Mouse (Mus musculus) right cerebral cortex, postnatal 10 days (tissue): ENCODE data around the gene Tas2r123.

Experiments
- DNase-seq, 2 experiments: peaks; one replicate each; pipeline ENCODE4 v3.0.0; 2021; ENCODE audit warnings: low spot score in 2 of 2

Gene Tas2r123

GRCm38 (mm10) chr6:132846842-132847241, at the start of gene Tas2r123:
Tas2r123 (plus strand) TSS chr6:132847142.
- no peak for DNase-seq

GRCm38 (mm10) chr6:132802518-132802917, 44.4 kb upstream of the Tas2r123 start, which contains the start of gene Tas2r117:
Tas2r117 (plus strand) TSS chr6:132802818.
- DNase-seq: no peak

GRCm38 (mm10) chr6:132855138-132855537, 8.2 kb downstream of the Tas2r123 start, which contains the start of gene Tas2r116:
Tas2r116 (plus strand) TSS chr6:132855438.
- no peak for DNase-seq

- no peak for DNase-seq
Observed at GRCm38 (mm10) chr6:132867708-132868107, 20.8 kb downstream of the Tas2r123 start, which contains the start of gene Tas2r110. Tas2r110 (plus strand) TSS chr6:132868008.

GRCm38 (mm10) chr6:132892711-132893110, 45.8 kb downstream of the Tas2r123 start, which contains the start of gene Tas2r113:
Tas2r113 (plus strand) TSS chr6:132893011.
- no peak for DNase-seq
